Mouse (Mus musculus): ENCODE data around the gene Clec16a. TPM values are rescaled to one million over a fixed set of nuclear protein-coding genes. Genes with fewer than 3 reads are reported as not detected.

Clec16a gene
- polyA plus RNA-seq, 1 experiment from 2014 or later = 38.9 TPM

- Histone ChIP-seq H3K4me1 (peaks cover 5% of the 10 kb centered on the region), H3K36me3 (no peaks in the 10 kb centered on the region), H3K27ac (no peak overlapping the region), H3K4me2 (replicated peaks) (no peak overlapping the region), H3K9ac (no peak overlapping the region), H3K4me3 (no peak overlapping the region), H3K9me3 (no peaks in the 10 kb centered on the region), H3K27me3 (no peaks in the 10 kb centered on the region)
- ATAC-seq (ENCODE audit: insufficient number of reproducible peaks, insufficient read depth, low FRiP score, low TSS enrichment) = no peak
- 50% methylated on average over 7 of the region's 7 CpGs for WGBS
Measured at GRCm38 (mm10) chr16:10776322-10776721, 231.2 kb downstream of the Clec16a start.

- ATAC-seq (ENCODE audit: insufficient number of reproducible peaks, insufficient read depth, low FRiP score, low TSS enrichment) = no peak
- H3K9me3 ChIP-seq = no peaks in the 10 kb centered on the region
- no peaks in the 10 kb centered on the region for H3K27me3 ChIP-seq
- no peak overlapping the region for H3K9ac ChIP-seq
- no peak overlapping the region for H3K4me2 ChIP-seq (replicated peaks)
- 68% methylated on average over 5 of the region's 5 CpGs for WGBS
- no peak overlapping the region for H3K27ac ChIP-seq
- peaks cover 18% of the 10 kb centered on the region for H3K4me1 ChIP-seq
- H3K4me3 ChIP-seq = no peak overlapping the region
- no peaks in the 10 kb centered on the region for H3K36me3 ChIP-seq
Measured at GRCm38 (mm10) chr16:10777579-10778160, 232.5 kb downstream of the Clec16a start.

GRCm38 (mm10) chr16:10780631-10781120, 235.5 kb downstream of the Clec16a start:
- Histone ChIP-seq H3K9ac (no peak overlapping the region), H3K27me3 (no peaks in the 10 kb centered on the region), H3K27ac (peak overlapping the region; percentile 66), H3K36me3 (no peaks in the 10 kb centered on the region), H3K4me3 (no peak overlapping the region), H3K4me2 (replicated peaks) (no peak overlapping the region), H3K4me1 (peaks cover 30% of the 10 kb centered on the region), H3K9me3 (no peaks in the 10 kb centered on the region)
- ATAC-seq (ENCODE audit: insufficient number of reproducible peaks, insufficient read depth, low FRiP score, low TSS enrichment) = no peak
- 60% methylated on average over 5 of the region's 5 CpGs for WGBS

- Histone ChIP-seq H3K27ac (peak overlapping the region; percentile 78), H3K27me3 (no peaks in the 10 kb centered on the region), H3K36me3 (no peaks in the 10 kb centered on the region), H3K9me3 (no peaks in the 10 kb centered on the region), H3K9ac (no peak overlapping the region), H3K4me3 (no peak overlapping the region), H3K4me1 (peaks cover 30% of the 10 kb centered on the region), H3K4me2 (replicated peaks) (peak overlapping the region; percentile 98)
- ATAC-seq (ENCODE audit: insufficient number of reproducible peaks, insufficient read depth, low FRiP score, low TSS enrichment) = no peak
- WGBS = 24% methylated on average over 9 of the region's 9 CpGs
Measured at GRCm38 (mm10) chr16:10781862-10782371, 236.8 kb downstream of the Clec16a start.

- Histone ChIP-seq H3K4me2 (replicated peaks) (peak overlapping the region; percentile 98), H3K9ac (0 out of 2 replicates have a peak overlapping the region, but pooled peaks have one; percentile 28), H3K4me3 (peak overlapping the region; percentile 52; the same call in 1 of the 2 replicates), H3K27ac (peak overlapping the region; percentile 78), H3K9me3 (no peaks in the 10 kb centered on the region), H3K36me3 (no peaks in the 10 kb centered on the region), H3K27me3 (no peaks in the 10 kb centered on the region), H3K4me1 (peaks cover 30% of the 10 kb centered on the region)
- 41% methylated on average over 6 of the region's 6 CpGs for whole genome bisulfite sequencing
- no peak for ATAC-seq (ENCODE audit: insufficient number of reproducible peaks, insufficient read depth, low FRiP score, low TSS enrichment)
Measured at GRCm38 (mm10) chr16:10782377-10783151, 237.4 kb downstream of the Clec16a start.

GRCm38 (mm10) chr16:10783152-10783434, 238.0 kb downstream of the Clec16a start:
- 35% methylated on average over 1 of the region's 1 CpGs for WGBS
- H3K9ac ChIP-seq = 0 out of 2 replicates have a peak overlapping the region, but pooled peaks have one; percentile 28
- peaks cover 30% of the 10 kb centered on the region for H3K4me1 ChIP-seq
- ATAC-seq (ENCODE audit: insufficient number of reproducible peaks, insufficient read depth, low FRiP score, low TSS enrichment) = no peak
- H3K27me3 ChIP-seq = no peaks in the 10 kb centered on the region
- peak overlapping the region; percentile 52 for H3K4me3 ChIP-seq
- H3K4me2 ChIP-seq (replicated peaks) = peak overlapping the region; percentile 98
- H3K9me3 ChIP-seq = no peaks in the 10 kb centered on the region
- H3K27ac ChIP-seq = peak overlapping the region; percentile 78; the same call in 1 of the 2 replicates
- H3K36me3 ChIP-seq = no peaks in the 10 kb centered on the region

GRCm38 (mm10) chr16:10783451-10783850, 238.3 kb downstream of the Clec16a start:
- Histone ChIP-seq H3K9ac (peak overlapping the region; percentile 79; the same call in 1 of the 2 replicates), H3K4me1 (peaks cover 30% of the 10 kb centered on the region), H3K36me3 (no peaks in the 10 kb centered on the region), H3K27me3 (no peaks in the 10 kb centered on the region), H3K9me3 (no peaks in the 10 kb centered on the region), H3K27ac (no peak overlapping the region), H3K4me3 (peak overlapping the region; percentile 52), H3K4me2 (replicated peaks) (peak overlapping the region; percentile 98)
- no peak for ATAC-seq (ENCODE audit: insufficient number of reproducible peaks, insufficient read depth, low FRiP score, low TSS enrichment)
- WGBS = 52% methylated on average over 8 of the region's 8 CpGs

- Histone ChIP-seq H3K4me3 (peak overlapping the region; percentile 52), H3K4me1 (peaks cover 30% of the 10 kb centered on the region)
Measured at GRCm38 (mm10) chr16:10783883-10784792, 239.0 kb downstream of the Clec16a start.

GRCm38 (mm10) chr16:10784793-10785370, 239.7 kb downstream of the Clec16a start:
- Histone ChIP-seq H3K27ac (peak overlapping the region; percentile 98), H3K9ac (peak overlapping the region; percentile 79), H3K36me3 (no peaks in the 10 kb centered on the region), H3K4me2 (replicated peaks) (peak overlapping the region; percentile 98), H3K9me3 (no peaks in the 10 kb centered on the region), H3K27me3 (no peaks in the 10 kb centered on the region), H3K4me3 (peak overlapping the region; percentile 52), H3K4me1 (peaks cover 30% of the 10 kb centered on the region)
- peak; percentile 86 for ATAC-seq (ENCODE audit: insufficient number of reproducible peaks, insufficient read depth, low FRiP score, low TSS enrichment)
- WGBS = under 1% methylated on average over 54 of the region's 55 CpGs

More at GRCm38 (mm10) chr16:10783883-10784792, 239.0 kb downstream of the Clec16a start:
- no peaks in the 10 kb centered on the region for H3K9me3 ChIP-seq
- 3% methylated on average over 81 of the region's 81 CpGs for WGBS
- H3K27ac ChIP-seq = peak overlapping the region; percentile 98
- ATAC-seq (ENCODE audit: insufficient number of reproducible peaks, insufficient read depth, low FRiP score, low TSS enrichment) = no peak
- no peaks in the 10 kb centered on the region for H3K27me3 ChIP-seq
- H3K4me2 ChIP-seq (replicated peaks) = peak overlapping the region; percentile 98
- no peaks in the 10 kb centered on the region for H3K36me3 ChIP-seq
- H3K9ac ChIP-seq = peak overlapping the region; percentile 79

- peaks cover 30% of the 10 kb centered on the region for H3K4me1 ChIP-seq
- peak within 1 kb of the TSS; percentile 98 for H3K4me2 ChIP-seq (replicated peaks)
- H3K9ac ChIP-seq = peak within 1 kb of the TSS; percentile 79
- no peaks in the 10 kb centered on the region for H3K36me3 ChIP-seq
- peak; percentile 85 for ATAC-seq (ENCODE audit: insufficient number of reproducible peaks, insufficient read depth, low FRiP score, low TSS enrichment)
- no peaks in the 10 kb centered on the region for H3K9me3 ChIP-seq
- H3K27ac ChIP-seq = peak within 1 kb of the TSS; percentile 98
- WGBS = under 1% methylated on average over 59 of the region's 59 CpGs
- peak within 1 kb of the TSS; percentile 52 for H3K4me3 ChIP-seq
- H3K27me3 ChIP-seq = no peaks in the 10 kb centered on the region
Measured at GRCm38 (mm10) chr16:10785371-10786231, 240.5 kb downstream of the Clec16a start, which contains the start of gene Socs1. Gene Socs1 (minus strand): TSS chr16:10785536.
